Mouse (Mus musculus) cerebellum, postnatal 4 days (tissue): ENCODE measurements around the gene Bsph2.

ENCODE experiments used
- DNase-seq, 2 experiments: peaks; one replicate each; pipeline ENCODE4 v3.0.0; 2022; ENCODE audit warnings: low spot score in 2 of 2, mixed read lengths in 1 of 2

The Bsph2 gene

DNA sequence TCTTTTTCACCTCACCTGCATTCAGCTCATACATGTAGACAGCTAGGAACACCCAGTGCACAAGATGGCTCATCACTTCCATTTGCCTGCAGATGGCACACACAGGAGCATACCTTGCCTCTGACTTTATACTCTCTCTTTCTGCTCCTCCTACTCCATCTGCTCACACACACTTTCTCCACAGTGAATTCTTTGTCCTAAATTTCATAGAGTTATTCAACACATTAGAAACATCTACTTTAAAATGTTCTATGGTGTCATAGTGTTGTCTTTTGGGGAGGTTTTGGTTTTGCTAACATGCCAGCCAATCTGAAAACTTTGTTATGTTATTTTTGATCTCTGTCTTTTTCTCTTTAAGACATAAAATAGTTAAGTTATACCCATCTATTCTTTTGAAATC lies at the start of gene Bsph2:
Bsph2 (minus strand) TSS at position 101 of the 400 bp plus-strand sequence.
- DNase-seq, result no peak

DNA sequence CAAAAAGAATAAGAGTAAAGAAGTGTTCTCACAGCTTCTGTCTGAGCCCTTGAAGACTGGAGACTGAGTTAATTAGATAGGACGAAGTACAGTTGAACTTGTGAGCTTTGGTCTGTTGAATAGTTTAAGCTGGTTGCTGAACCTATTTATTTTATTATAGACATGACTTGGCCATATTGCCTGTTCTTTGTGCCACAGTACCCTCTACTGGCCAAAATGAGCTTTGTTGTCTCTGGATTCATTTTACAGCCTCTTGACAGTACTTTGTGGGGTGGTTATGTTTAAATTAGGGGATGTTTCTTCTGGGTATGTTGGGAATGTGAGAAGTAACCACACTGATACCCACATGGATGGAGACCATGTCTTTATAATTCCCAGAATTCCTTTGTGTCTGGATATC lies 59.3 kb downstream of the Bsph2 start:
- DNase-seq, result no peak
